Mouse (Mus musculus): ENCODE results near the gene Gm8020. TPM values are rescaled to one million over a fixed set of nuclear protein-coding genes. Genes with fewer than 3 reads are reported as not detected.
"Not testable (repeated sequence)": the region's sequence is repeated elsewhere in the genome, so short reads cannot be mapped to it uniquely, and the experiment has no call there.

Gene Gm8020
- polyA plus RNA-seq (2014; fragmentation: Nextera tagmentation; extraction: Ambion mirVana): not detected in 2 replicates

DNA sequence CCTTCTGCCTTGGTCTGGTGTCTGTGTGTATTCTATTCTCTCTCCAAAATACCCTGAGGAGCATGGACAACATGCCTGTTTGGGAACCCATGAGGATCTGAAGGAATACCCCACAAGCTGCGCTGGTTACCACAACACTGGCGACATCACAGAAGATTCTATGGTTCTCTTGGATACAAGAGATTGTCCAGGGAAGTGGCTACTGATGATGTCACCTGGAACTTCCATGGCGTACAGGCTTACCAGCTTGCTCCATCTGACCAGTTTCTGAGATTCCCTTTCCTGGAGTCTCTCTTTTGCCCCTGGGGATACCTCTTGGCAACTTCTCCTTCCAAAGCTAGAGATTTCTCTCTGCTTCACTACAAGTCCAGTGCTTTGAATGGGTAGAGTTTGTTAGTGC is at the start of gene Gm8020:
Gm8020 (minus strand) TSS at position 101 of the 400 bp plus-strand sequence.
- 100% methylated on average over 2 of the region's 3 CpGs for WGBS
- H3K4me1 ChIP-seq (replicated peaks; ENCODE audit: control insufficient read depth, insufficient read depth, low read length); H3K27ac ChIP-seq (ENCODE audit: low read depth, low read length); DNase-seq (ENCODE audit: low spot score); H3K27me3 ChIP-seq (ENCODE audit: control insufficient read depth, insufficient read depth, low read length); H3K4me3 ChIP-seq (ENCODE audit: low read depth, low read length); H3K36me3 ChIP-seq (ENCODE audit: control insufficient read depth, insufficient read depth, low read length); H3K9ac ChIP-seq (ENCODE audit: low read length); ATAC-seq (replicated peaks; ENCODE audit: low FRiP score); H3K9me3 ChIP-seq (ENCODE audit: control insufficient read depth, low read length); H3K4me2 ChIP-seq (ENCODE audit: low read depth, low read length, severe bottlenecking): not testable (repeated sequence)

DNA sequence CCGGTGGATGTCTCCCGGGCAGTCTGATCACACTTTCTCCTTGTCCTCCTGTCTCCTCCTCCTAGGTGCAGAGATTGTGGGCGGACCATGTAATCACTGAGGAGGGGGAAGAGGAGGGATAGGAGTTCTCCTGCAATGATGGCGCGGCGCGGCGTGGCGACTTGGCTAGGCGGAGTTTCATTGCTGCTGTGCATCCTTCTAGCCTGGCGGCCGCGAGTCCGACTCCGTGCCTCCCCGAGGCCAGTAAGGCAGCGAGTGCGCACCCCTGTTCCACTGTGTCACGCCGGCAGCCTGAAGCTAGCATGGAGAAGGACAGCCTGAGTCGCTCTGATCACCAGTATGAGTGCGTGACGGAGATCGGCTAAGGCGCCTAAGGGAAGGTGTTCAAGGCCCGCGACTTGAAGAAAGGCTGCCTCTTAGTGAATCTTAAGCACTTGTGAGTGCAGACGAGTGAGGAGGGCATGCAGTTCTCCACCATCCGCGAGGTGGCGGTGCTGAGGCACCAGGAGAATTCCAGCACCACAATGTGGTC is 41.1 kb upstream of the Gm8020 start:
- 10% methylated on average over 23 of the region's 31 CpGs for WGBS
- not testable (repeated sequence) for H3K4me1 ChIP-seq (replicated peaks; ENCODE audit: control insufficient read depth, insufficient read depth, low read length); H3K36me3 ChIP-seq (ENCODE audit: control insufficient read depth, insufficient read depth, low read length); H3K4me3 ChIP-seq (ENCODE audit: low read depth, low read length); H3K27ac ChIP-seq (ENCODE audit: low read depth, low read length); H3K4me2 ChIP-seq (ENCODE audit: low read depth, low read length, severe bottlenecking); H3K9me3 ChIP-seq (ENCODE audit: control insufficient read depth, low read length); H3K27me3 ChIP-seq (ENCODE audit: control insufficient read depth, insufficient read depth, low read length); H3K9ac ChIP-seq (ENCODE audit: low read length)
- ATAC-seq (replicated peaks; ENCODE audit: low FRiP score): peak; percentile 67
- peak; percentile 13 for DNase-seq (ENCODE audit: low spot score)

DNA sequence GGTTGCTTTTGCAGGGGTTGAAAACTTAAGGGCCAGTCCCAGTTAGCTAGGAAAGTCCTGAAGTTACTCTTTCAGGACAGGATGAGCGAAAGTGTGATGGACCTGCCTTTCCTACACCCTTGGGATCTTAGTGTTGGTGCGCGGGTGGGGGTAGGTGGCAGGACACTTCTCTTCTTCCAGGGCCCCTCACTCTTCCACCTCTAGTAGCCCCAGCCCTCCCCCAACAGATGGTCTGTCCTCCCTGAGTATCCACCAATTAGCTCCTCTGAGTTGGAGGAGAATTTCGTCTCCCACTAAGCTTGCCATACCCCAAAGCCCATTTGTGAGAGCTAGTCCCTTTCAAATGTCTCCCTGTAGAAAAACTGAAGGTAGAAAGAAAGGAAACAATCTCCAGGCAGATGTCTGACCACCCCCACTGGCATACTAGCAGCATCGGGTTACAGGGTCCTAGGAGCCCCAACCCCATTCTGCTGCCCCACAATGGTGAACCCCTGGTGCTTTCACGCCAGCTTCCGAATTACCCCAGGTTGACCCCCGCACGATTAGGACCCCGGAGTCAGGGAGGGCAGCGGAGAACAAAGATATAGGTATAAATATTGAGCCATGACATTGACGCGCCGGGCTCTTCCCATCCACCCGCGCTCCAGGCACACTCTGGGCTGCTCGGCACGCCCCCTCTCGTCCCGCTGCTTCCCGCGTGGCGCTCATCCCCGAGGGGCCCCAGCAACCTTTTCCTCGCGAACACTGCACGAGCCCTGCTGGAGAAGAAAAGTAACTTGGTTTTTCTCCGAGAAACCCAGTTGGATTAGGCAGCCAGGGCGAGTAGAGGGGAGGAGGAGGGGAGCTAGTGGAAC is 40.4 kb upstream of the Gm8020 start:
- not testable (repeated sequence) for H3K4me2 ChIP-seq (ENCODE audit: low read depth, low read length, severe bottlenecking); H3K27me3 ChIP-seq (ENCODE audit: control insufficient read depth, insufficient read depth, low read length); H3K9me3 ChIP-seq (ENCODE audit: control insufficient read depth, low read length); H3K4me3 ChIP-seq (ENCODE audit: low read depth, low read length); H3K4me1 ChIP-seq (replicated peaks; ENCODE audit: control insufficient read depth, insufficient read depth, low read length); H3K36me3 ChIP-seq (ENCODE audit: control insufficient read depth, insufficient read depth, low read length); H3K27ac ChIP-seq (ENCODE audit: low read depth, low read length); H3K9ac ChIP-seq (ENCODE audit: low read length); DNase-seq (ENCODE audit: low spot score)
- ATAC-seq (replicated peaks; ENCODE audit: low FRiP score): peak; percentile 53
- 28% methylated on average over 19 of the region's 29 CpGs for WGBS

DNA sequence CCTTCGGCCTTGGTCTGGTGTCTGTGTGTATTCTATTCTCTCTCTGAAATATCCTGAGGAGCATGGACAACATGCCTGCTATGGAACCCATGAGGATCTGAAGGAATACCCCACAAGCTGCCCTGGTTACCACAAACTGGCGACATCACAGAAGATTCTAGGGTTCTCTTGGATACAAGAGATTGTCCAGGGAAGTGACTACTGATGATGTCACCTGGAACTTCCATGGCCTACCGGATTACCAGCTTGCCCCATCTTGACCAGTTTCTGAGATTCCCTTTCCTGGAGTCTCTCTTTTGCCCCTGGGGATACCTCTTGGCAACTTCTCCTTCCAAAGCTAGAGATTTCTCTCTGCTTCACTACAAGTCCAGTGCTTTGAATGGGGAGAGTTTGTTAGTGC is 22.0 kb upstream of the Gm8020 start, which contains the start of gene Gm8024:
Gm8024 (minus strand) TSS at position 101 of the 400 bp plus-strand sequence.
- not testable (repeated sequence) for H3K27me3 ChIP-seq (ENCODE audit: control insufficient read depth, insufficient read depth, low read length); H3K27ac ChIP-seq (ENCODE audit: low read depth, low read length); DNase-seq (ENCODE audit: low spot score); H3K4me2 ChIP-seq (ENCODE audit: low read depth, low read length, severe bottlenecking); H3K9me3 ChIP-seq (ENCODE audit: control insufficient read depth, low read length); H3K9ac ChIP-seq (ENCODE audit: low read length); H3K4me1 ChIP-seq (replicated peaks; ENCODE audit: control insufficient read depth, insufficient read depth, low read length); H3K36me3 ChIP-seq (ENCODE audit: control insufficient read depth, insufficient read depth, low read length); H3K4me3 ChIP-seq (ENCODE audit: low read depth, low read length); ATAC-seq (replicated peaks; ENCODE audit: low FRiP score)
- WGBS: 90% methylated on average over 1 of the region's 3 CpGs

DNA sequence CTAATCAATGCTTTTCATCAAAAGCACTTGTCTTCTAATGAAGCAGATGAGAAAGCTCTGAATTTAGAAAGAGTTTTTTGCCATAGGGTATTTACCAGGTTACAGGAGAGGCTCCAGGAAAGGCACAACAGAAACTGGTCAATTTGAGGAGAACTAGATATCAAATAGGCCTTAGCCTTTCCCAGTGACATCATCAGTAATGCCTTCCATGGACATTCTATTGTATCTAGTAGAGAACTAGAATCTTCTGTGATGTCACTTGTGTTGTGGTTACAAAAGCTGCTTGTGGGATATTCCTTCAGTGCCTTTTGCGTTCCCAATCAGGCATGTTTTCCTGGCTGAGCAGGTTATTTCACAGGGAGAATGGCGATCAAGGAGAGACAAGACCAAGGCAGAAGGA is 38.6 kb downstream of the Gm8020 start, which contains the start of gene Gm8011:
Gm8011 (plus strand) TSS at position 301 of the 400 bp plus-strand sequence.
- not testable (repeated sequence) for ATAC-seq (replicated peaks; ENCODE audit: low FRiP score); H3K9me3 ChIP-seq (ENCODE audit: control insufficient read depth, low read length); DNase-seq (ENCODE audit: low spot score); H3K4me3 ChIP-seq (ENCODE audit: low read depth, low read length); H3K27ac ChIP-seq (ENCODE audit: low read depth, low read length); H3K4me2 ChIP-seq (ENCODE audit: low read depth, low read length, severe bottlenecking); H3K4me1 ChIP-seq (replicated peaks; ENCODE audit: control insufficient read depth, insufficient read depth, low read length); H3K36me3 ChIP-seq (ENCODE audit: control insufficient read depth, insufficient read depth, low read length); H3K27me3 ChIP-seq (ENCODE audit: control insufficient read depth, insufficient read depth, low read length); H3K9ac ChIP-seq (ENCODE audit: low read length)
- WGBS: 63% methylated on average over 2 of the region's 2 CpGs

Other genes starting within 250 kb of the Gm8020 start
- not detected in 2 replicates for gene Gm17026, start 242.3 kb downstream of the Gm8020 start, polyA plus RNA-seq (2014; fragmentation: Nextera tagmentation; extraction: Ambion mirVana)
- not detected in 2 replicates for gene Gm9611, start 205.0 kb downstream of the Gm8020 start, polyA plus RNA-seq (2014; fragmentation: Nextera tagmentation; extraction: Ambion mirVana)
- not detected in 2 replicates for gene Gm7995, start 192.1 kb downstream of the Gm8020 start, polyA plus RNA-seq (2014; fragmentation: Nextera tagmentation; extraction: Ambion mirVana)
- gene Gm8005, start 62.7 kb downstream of the Gm8020 start, polyA plus RNA-seq (2014; fragmentation: Nextera tagmentation; extraction: Ambion mirVana): not detected in 2 replicates
- gene Gm8011, start 38.5 kb downstream of the Gm8020 start, polyA plus RNA-seq (2014; fragmentation: Nextera tagmentation; extraction: Ambion mirVana): not detected in 2 replicates
- gene Gm8024, start 21.9 kb upstream of the Gm8020 start, polyA plus RNA-seq (2014; fragmentation: Nextera tagmentation; extraction: Ambion mirVana): not detected in 2 replicates
- gene Gm17124, start 97.5 kb upstream of the Gm8020 start, polyA plus RNA-seq (2014; fragmentation: Nextera tagmentation; extraction: Ambion mirVana): not detected in 2 replicates
- gene Gm3633, start 139.6 kb upstream of the Gm8020 start, polyA plus RNA-seq (2014; fragmentation: Nextera tagmentation; extraction: Ambion mirVana): not detected in 2 replicates
- not detected in 2 replicates for gene Gm10378, start 153.6 kb upstream of the Gm8020 start, polyA plus RNA-seq (2014; fragmentation: Nextera tagmentation; extraction: Ambion mirVana)

Measured in forebrain, embryonic 11.5 days (tissue).